Mouse (Mus musculus): Measurements from ENCODE around the gene Mrgprh.

Gene Mrgprh

GRCm38 (mm10) chr17:12875734-12876133 lies at the start of gene Mrgprh:
Mrgprh (plus strand) TSS chr17:12876034.
- CTCF ChIA-PET: no interaction called here

- CTCF ChIA-PET: no interaction called here
Observed at GRCm38 (mm10) chr17:12830351-12830750, 45.5 kb upstream of the Mrgprh start.

GRCm38 (mm10) chr17:12832231-12832630 lies 43.6 kb upstream of the Mrgprh start:
- CTCF ChIA-PET: no interaction called here

- CTCF ChIA-PET: no interaction called here
Observed at GRCm38 (mm10) chr17:12832657-12833056, 43.2 kb upstream of the Mrgprh start.

GRCm38 (mm10) chr17:12834317-12834716 lies 41.5 kb upstream of the Mrgprh start:
- CTCF ChIA-PET: no interaction called here

GRCm38 (mm10) chr17:12834826-12835225 lies 41.0 kb upstream of the Mrgprh start:
- CTCF ChIA-PET: no interaction called here

- CTCF ChIA-PET: no interaction called here
Observed at GRCm38 (mm10) chr17:12835738-12836137, 40.1 kb upstream of the Mrgprh start.

GRCm38 (mm10) chr17:12839475-12840267 lies 36.2 kb upstream of the Mrgprh start:
- CTCF ChIA-PET: no interaction called here

GRCm38 (mm10) chr17:12843826-12844225 lies 32.0 kb upstream of the Mrgprh start:
- CTCF ChIA-PET: no interaction called here

- CTCF ChIA-PET: no interaction called here
Observed at GRCm38 (mm10) chr17:12844540-12844939, 31.3 kb upstream of the Mrgprh start.

GRCm38 (mm10) chr17:12845862-12846261 lies 30.0 kb upstream of the Mrgprh start:
- CTCF ChIA-PET: no interaction called here

- CTCF ChIA-PET: no interaction called here
Observed at GRCm38 (mm10) chr17:12846474-12846873, 29.4 kb upstream of the Mrgprh start.

GRCm38 (mm10) chr17:12847736-12848135 lies 28.1 kb upstream of the Mrgprh start:
- CTCF ChIA-PET: no interaction called here

GRCm38 (mm10) chr17:12849778-12850382 lies 26.0 kb upstream of the Mrgprh start:
- CTCF ChIA-PET: no interaction called here

- CTCF ChIA-PET: no interaction called here
Observed at GRCm38 (mm10) chr17:12851689-12852088, 24.1 kb upstream of the Mrgprh start.

GRCm38 (mm10) chr17:12853821-12854220 lies 22.0 kb upstream of the Mrgprh start:
- CTCF ChIA-PET: no interaction called here

- CTCF ChIA-PET: no interaction called here
Observed at GRCm38 (mm10) chr17:12854386-12854785, 21.4 kb upstream of the Mrgprh start.

- CTCF ChIA-PET: no interaction called here
Observed at GRCm38 (mm10) chr17:12857395-12857794, 18.4 kb upstream of the Mrgprh start.

GRCm38 (mm10) chr17:12858072-12858471 lies 17.8 kb upstream of the Mrgprh start:
- CTCF ChIA-PET: no interaction called here

GRCm38 (mm10) chr17:12859006-12859520 lies 16.8 kb upstream of the Mrgprh start:
- CTCF ChIA-PET: no interaction called here

- CTCF ChIA-PET: no interaction called here
Observed at GRCm38 (mm10) chr17:12864111-12864510, 11.7 kb upstream of the Mrgprh start.

GRCm38 (mm10) chr17:12865407-12865806 lies 10.4 kb upstream of the Mrgprh start:
- CTCF ChIA-PET: no interaction called here

- CTCF ChIA-PET: no interaction called here
Observed at GRCm38 (mm10) chr17:12866853-12867252, 9.0 kb upstream of the Mrgprh start.

GRCm38 (mm10) chr17:12868043-12868442 lies 7.8 kb upstream of the Mrgprh start, which contains the start of gene Mas1:
Mas1 (minus strand) TSS chr17:12868143.
- CTCF ChIA-PET: no interaction called here
